Mouse (Mus musculus): ENCODE data around the gene Thoc7. TPM values are rescaled to one million over a fixed set of nuclear protein-coding genes. Genes with fewer than 3 reads are reported as not detected.

The Thoc7 gene
- total RNA-seq, 1 experiment from 2014 or later: 133 TPM

- no peak for DNase-seq
Measured at GRCm38 (mm10) chr14:13934052-13934371, 27.6 kb downstream of the Thoc7 start.

GRCm38 (mm10) chr14:13933290-13934051 is 28.2 kb downstream of the Thoc7 start:
- DNase-seq: no peak

GRCm38 (mm10) chr14:13917630-13918029 is 44.0 kb downstream of the Thoc7 start:
- DNase-seq: peak; percentile 74

GRCm38 (mm10) chr14:13917208-13917607 is 44.4 kb downstream of the Thoc7 start:
- no peak for DNase-seq

- no peak for DNase-seq
Measured at GRCm38 (mm10) chr14:13915207-13915606, 46.4 kb downstream of the Thoc7 start.

- no peak for DNase-seq
Measured at GRCm38 (mm10) chr14:13914387-13915082, 47.1 kb downstream of the Thoc7 start, which contains the start of gene Gm281. Gene Gm281, minus strand, starts transcription at chr14:13914478.

GRCm38 (mm10) chr14:13910148-13910547 is 51.5 kb downstream of the Thoc7 start:
- no peak for DNase-seq

GRCm38 (mm10) chr14:13907145-13907544 is 54.5 kb downstream of the Thoc7 start:
- no peak for DNase-seq

GRCm38 (mm10) chr14:13906461-13906860 is 55.2 kb downstream of the Thoc7 start:
- no peak for DNase-seq

- DNase-seq: peak; percentile 57
Measured at GRCm38 (mm10) chr14:13901611-13902067, 60.0 kb downstream of the Thoc7 start.

Other genes with a start within 250 kb of the Thoc7 start
- gene Gm281, start 47.4 kb downstream of the Thoc7 start, total RNA-seq (2021): not detected in 2 replicates
- gene Atxn7, start 412 bp downstream of the Thoc7 start, total RNA-seq (2021): 28.0 and 36.7 TPM in 2 replicates
- gene Psmd6, start 159.1 kb upstream of the Thoc7 start, total RNA-seq (2021): 118 and 119 TPM in 2 replicates
- not detected in 2 replicates for gene Olfr720, start 225.0 kb upstream of the Thoc7 start, total RNA-seq (2021)

All from adrenal gland, postnatal 14 days (tissue).